ENCODE assay signal across 8 mouse cellular contexts in genomic region chr4:154335761-154336160, GRCm38 (mm10). TPM values are rescaled to one million over a fixed set of nuclear protein-coding genes. Genes with fewer than 3 reads are reported as not detected.
DNase-seq lines count a peak whose midpoint lies in the region.

B230104I21Rik (plus strand) TSS chr4:154336127.

- intact Hi-C loops in left cerebral cortex, postnatal 25 days (cut with DNase I) = no loop called here

- peak; percentile 8 to 25 for DNase-seq in cerebellum, postnatal 14 days
- DNase-seq in cerebellum, adult 8-10 months = no peak
- DNase-seq in ZHBTc4 (ENCODE audit: low read depth, low spot score) = peak; percentile 14
- DNase-seq in frontal cortex, postnatal 36 days (ENCODE audit: low spot score in 2 of 2) = peak; percentile 30 to 50
- DNase-seq in left cerebral cortex, postnatal 25 days (ENCODE audit: low spot score in 2 of 2) = peak; percentile 36 to 59
- peak; percentile 32 for DNase-seq in retina, embryonic 14.5 days (ENCODE audit: low spot score)
- no peak for DNase-seq in gastrocnemius, adult 18-20 months (ENCODE audit: low spot score)
- DNase-seq in urinary bladder, postnatal 4 days (ENCODE audit: low spot score in 2 of 2) = no peak

RNA-seq across cellular contexts. Expression of gene B230104I21Rik, which starts in this region (rescaled TPM):
- total RNA-seq in left cerebral cortex, postnatal 25 days (2021) = not detected
- total RNA-seq in gastrocnemius, adult 18-20 months (2021) = not detected

Comparison
In these comparisons a context has a peak if more than half of its experiments do, and no peak if none do; other contexts are left out.
1. DNase-seq: peak in cerebellum, postnatal 14 days (2 of 2), ZHBTc4 (single experiment), frontal cortex, postnatal 36 days (2 of 2) and retina, embryonic 14.5 days (single experiment); none in cerebellum, adult 8-10 months (single experiment), gastrocnemius, adult 18-20 months (single experiment) and urinary bladder, postnatal 4 days (0 of 2).
2. Peak in DNase-seq in left cerebral cortex, postnatal 25 days; RNA of the gene not detected or under 1 TPM.